Mouse (Mus musculus) liver, adult 2 months (tissue): ENCODE results near the gene Brix1. TPM values are rescaled to one million over a fixed set of nuclear protein-coding genes. Genes with fewer than 3 reads are reported as not detected.
"Not testable (repeated sequence)": the region's sequence is repeated elsewhere in the genome, so short reads cannot be mapped to it uniquely, and the experiment has no call there.

Source experiments
- DNase-seq: peaks from one replicate; pipeline ENCODE4 v3.0.0-alpha.2; 2011; ENCODE audit warnings: low read depth, low spot score; ENCODE audit errors: extremely low read depth
- H3K27ac ChIP-seq: fragments of 200-500 bp; replicated peaks from 2 replicates; pipeline ENCODE4 v1.5.1; 2012; ENCODE audit warnings: low read depth, mild to moderate bottlenecking, control low read depth, inconsistent platforms, low read length; ENCODE audit not compliant: insufficient read depth
- H3K27me3 ChIP-seq: fragments of 200-500 bp; 2 replicates; pipeline ENCODE4 v1.6.1; 2012; ENCODE audit warnings: mild to moderate bottlenecking, moderate library complexity, low read length, inconsistent platforms; ENCODE audit not compliant: control insufficient read depth, insufficient read depth
- H3K36me3 ChIP-seq: fragments of 200-500 bp; 2 replicates; pipeline ENCODE4 v1.6.1; 2012; ENCODE audit warnings: low read length, inconsistent platforms; ENCODE audit not compliant: control insufficient read depth, insufficient read depth
- H3K4me1 ChIP-seq: fragments of 200-500 bp; 2 replicates; pipeline ENCODE4 v1.6.1; 2011; ENCODE audit warnings: low read length; ENCODE audit not compliant: control insufficient read depth, insufficient read depth
- H3K4me3 ChIP-seq: fragments of 200-500 bp; 2 replicates; pipeline ENCODE4 v1.5.1; 2011; ENCODE audit warnings: low read depth, mild to moderate bottlenecking, control low read depth, low read length, moderate library complexity; ENCODE audit not compliant: insufficient read depth
- H3K79me2 ChIP-seq: fragments of 200-500 bp; 2 replicates; pipeline ENCODE4 v1.6.1; 2012; ENCODE audit warnings: inconsistent platforms, mild to moderate bottlenecking, low read length, moderate library complexity; ENCODE audit not compliant: control insufficient read depth, insufficient read depth
- H3K9ac ChIP-seq: fragments of 200-500 bp; 2 replicates; pipeline ENCODE4 v1.6.1; 2012; ENCODE audit warnings: low read depth, mild to moderate bottlenecking, control low read depth, inconsistent platforms, low read length
- CTCF ChIP-seq: fragments of 200-500 bp; IDR thresholded peaks from 2 replicates; pipeline ENCODE4 v1.5.1; 2011; ENCODE audit warnings: low read depth, low read length, control low read depth
- POLR2A ChIP-seq: fragments of 200-500 bp; IDR thresholded peaks from 2 replicates; pipeline ENCODE4 v1.6.1; 2011; ENCODE audit warnings: low read length, control low read depth; ENCODE audit not compliant: insufficient read depth; ENCODE audit errors: extremely low read depth
- WGBS: fragments of 180-500 bp; shearing (Covaris S2); methylation state at CpG from one replicate; pipeline ENCODE4 v1.1.7; 2018; 5-methylcytosine and 5-hydroxymethylcytosine counted together
- polyA plus RNA-seq: library from polyadenylated mRNA; depleted of rRNA; stranded (reverse); fragments of >200 nt; gene quantifications from 2 replicates; pipeline ENCODE4 v1.2.3, GENCODE M21; 2012; rRNA removed
- total RNA-seq: library from RNA; depleted of rRNA; stranded (reverse); fragments of >200 nt; gene quantifications from 2 replicates; pipeline ENCODE4 v1.2.3, GENCODE M21; 2014; rRNA removed

The Brix1 gene
- total RNA-seq (6.8 and 8.0 TPM in 2 replicates), polyA plus RNA-seq (1.4 and 1.6 TPM in 2 replicates)

- Histone ChIP-seq H3K27me3 (no peaks in the 10 kb centered on the region), H3K36me3 (peaks cover 19% of the 10 kb centered on the region), H3K4me1 (peaks cover 4% of the 10 kb centered on the region; the same call in 1 of the 2 replicates), H3K79me2 (no peaks in the 10 kb centered on the region), H3K27ac (peak within 1 kb of the TSS; percentile 43; the same call in 1 of the 2 replicates), H3K9ac (peak within 1 kb of the TSS; percentile 84), H3K4me3 (peak within 1 kb of the TSS; percentile 76)
- DNase-seq = peak; percentile 93
- under 1% methylated on average over 58 of the region's 58 CpGs for WGBS
- no peak for TF ChIP-seq CTCF
- peak; percentile 52; the same call in 1 of the 2 replicates for TF ChIP-seq POLR2A
These were observed at the start of gene Brix1, which contains the start of gene Rad1 for GRCm38 (mm10) chr15:10485484-10486364. TSS of gene Brix1 (minus strand) at chr15:10485947. TSS of gene Rad1 (plus strand) at chr15:10486018.

GRCm38 (mm10) chr15:10534591-10534990, 48.8 kb upstream of the Brix1 start:
- no peak overlapping the region for H3K27ac ChIP-seq
- no peaks in the 10 kb centered on the region for H3K79me2 ChIP-seq
- H3K27me3 ChIP-seq = no peaks in the 10 kb centered on the region
- 76% methylated on average over 5 of the region's 5 CpGs for WGBS
- H3K36me3 ChIP-seq = no peaks in the 10 kb centered on the region
- H3K4me1 ChIP-seq = no peaks in the 10 kb centered on the region
- TF ChIP-seq POLR2A (no peak), CTCF (no peak)
- no peak overlapping the region for H3K9ac ChIP-seq
- DNase-seq = peak; percentile 14
- H3K4me3 ChIP-seq = no peak overlapping the region

- 91% methylated on average over 10 of the region's 10 CpGs for WGBS
- H3K27ac ChIP-seq, H3K79me2 ChIP-seq, H3K9ac ChIP-seq, H3K4me1 ChIP-seq, H3K27me3 ChIP-seq, H3K4me3 ChIP-seq, H3K36me3 ChIP-seq, DNase-seq: not testable (repeated sequence)
These were observed 47.6 kb upstream of the Brix1 start for GRCm38 (mm10) chr15:10533361-10533760.

- DNase-seq = no peak
- Histone ChIP-seq H3K36me3 (no peaks in the 10 kb centered on the region), H3K27me3 (no peaks in the 10 kb centered on the region), H3K4me3 (no peak overlapping the region), H3K9ac (no peak overlapping the region), H3K4me1 (no peaks in the 10 kb centered on the region), H3K79me2 (no peaks in the 10 kb centered on the region), H3K27ac (no peak overlapping the region)
- WGBS = 86% methylated on average over 4 of the region's 4 CpGs
- TF ChIP-seq POLR2A (no peak), CTCF (no peak)
These were observed 45.6 kb upstream of the Brix1 start for GRCm38 (mm10) chr15:10531352-10531751.

GRCm38 (mm10) chr15:10525896-10526295, 40.1 kb upstream of the Brix1 start:
- no peak overlapping the region for H3K4me3 ChIP-seq
- no peaks in the 10 kb centered on the region for H3K4me1 ChIP-seq
- DNase-seq = no peak
- TF ChIP-seq POLR2A = no peak
- TF ChIP-seq CTCF = no peak
- no peaks in the 10 kb centered on the region for H3K79me2 ChIP-seq
- H3K27ac ChIP-seq = no peak overlapping the region
- no peaks in the 10 kb centered on the region for H3K27me3 ChIP-seq
- no peak overlapping the region for H3K9ac ChIP-seq
- 72% methylated on average over 1 of the region's 1 CpGs for WGBS
- no peaks in the 10 kb centered on the region for H3K36me3 ChIP-seq

- no peak for DNase-seq
- no peaks in the 10 kb centered on the region for H3K79me2 ChIP-seq
- TF ChIP-seq POLR2A (no peak), CTCF (no peak)
- H3K36me3 ChIP-seq = no peaks in the 10 kb centered on the region
- no peaks in the 10 kb centered on the region for H3K27me3 ChIP-seq
- no peak overlapping the region for H3K27ac ChIP-seq
- no peak overlapping the region for H3K4me3 ChIP-seq
- H3K9ac ChIP-seq = no peak overlapping the region
- 89% methylated on average over 7 of the region's 7 CpGs for WGBS
- no peaks in the 10 kb centered on the region for H3K4me1 ChIP-seq
These were observed 29.4 kb upstream of the Brix1 start for GRCm38 (mm10) chr15:10515166-10515565.
